Mouse (Mus musculus) kidney, adult 2 months (tissue): Measurements from ENCODE around the gene Hivep2. TPM values are rescaled to one million over a fixed set of nuclear protein-coding genes. Genes with fewer than 3 reads are reported as not detected.

Experiments used
- DNase-seq: peaks from one replicate; pipeline ENCODE4 v3.0.0; 2021
- H3K27ac ChIP-seq: fragments of 200-500 bp; 2 replicates; pipeline ENCODE4 v1.5.1; 2012; ENCODE audit warnings: low read depth, low read length, control low read depth, inconsistent platforms; ENCODE audit not compliant: insufficient read depth
- H3K27me3 ChIP-seq: fragments of 200-500 bp; replicated peaks from 2 replicates; pipeline ENCODE4 v1.6.1; 2012; ENCODE audit warnings: mild to moderate bottlenecking, moderate library complexity, low read length, inconsistent platforms; ENCODE audit not compliant: control insufficient read depth, insufficient read depth
- H3K36me3 ChIP-seq: fragments of 200-500 bp; 2 replicates; pipeline ENCODE4 v1.6.1; 2012; ENCODE audit warnings: mild to moderate bottlenecking, moderate library complexity, low read length, inconsistent platforms; ENCODE audit not compliant: control insufficient read depth, insufficient read depth
- H3K4me1 ChIP-seq: fragments of 200-500 bp; 2 replicates; pipeline ENCODE4 v1.6.1; 2011; ENCODE audit warnings: low read length; ENCODE audit not compliant: control insufficient read depth, insufficient read depth
- H3K4me3 ChIP-seq: fragments of 200-500 bp; 2 replicates; pipeline ENCODE4 v1.5.1; 2011; ENCODE audit warnings: mild to moderate bottlenecking, low read depth, low read length, control low read depth; ENCODE audit not compliant: insufficient read depth
- CTCF ChIP-seq: fragments of 200-500 bp; conservative IDR thresholded peaks from 2 replicates; pipeline ENCODE4 v1.5.1; 2011; ENCODE audit warnings: low read depth, mild to moderate bottlenecking, control low read depth, low read length, moderate library complexity, mixed read lengths; ENCODE audit not compliant: insufficient read depth, insufficient read length
- POLR2A ChIP-seq: fragments of 200-500 bp; IDR thresholded peaks from one replicate; pipeline ENCODE4 v1.6.1; 2011; ENCODE audit warnings: low read depth, low read length, control low read depth
- WGBS: fragments of 180-500 bp; shearing (Covaris S2); methylation state at CpG from one replicate; pipeline ENCODE4 v1.1.7; 2018; 5-methylcytosine and 5-hydroxymethylcytosine counted together
- polyA plus RNA-seq: library from polyadenylated mRNA; depleted of rRNA; stranded (reverse); fragments of >200 nt; gene quantifications from 2 replicates; pipeline ENCODE4 v1.2.3, GENCODE M21; 2012

Gene Hivep2
- polyA plus RNA-seq, 1 experiment = 4.9 TPM

DNA sequence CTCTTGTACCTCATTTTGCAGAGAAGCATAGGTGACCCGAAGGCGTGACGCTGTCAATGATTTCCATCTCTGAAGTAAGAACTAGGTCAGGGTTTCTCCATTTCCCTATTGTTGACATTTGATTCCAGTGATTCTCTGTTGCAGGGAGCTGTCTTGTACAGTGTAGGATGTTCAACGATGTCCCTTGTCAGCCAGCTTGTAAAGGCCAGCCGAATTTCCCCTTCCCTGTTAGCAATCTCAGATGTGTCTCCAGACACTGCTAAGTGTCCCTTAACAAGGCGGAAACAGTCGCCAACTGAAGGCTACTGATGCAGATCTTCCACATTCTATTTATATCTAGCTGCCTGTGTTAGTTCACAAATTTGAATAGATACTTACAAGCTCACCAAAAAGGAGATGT is 68.9 kb downstream of the Hivep2 start:
- Histone ChIP-seq H3K27ac (no peak overlapping the region), H3K4me3 (no peak overlapping the region), H3K4me1 (peaks cover 5% of the 10 kb centered on the region), H3K36me3 (no peaks in the 10 kb centered on the region), H3K27me3 (no peaks in the 10 kb centered on the region)
- TF ChIP-seq CTCF (no peak), POLR2A (no peak)
- 46% methylated on average over 7 of the region's 7 CpGs for WGBS
- DNase-seq = peak; percentile 46

DNA sequence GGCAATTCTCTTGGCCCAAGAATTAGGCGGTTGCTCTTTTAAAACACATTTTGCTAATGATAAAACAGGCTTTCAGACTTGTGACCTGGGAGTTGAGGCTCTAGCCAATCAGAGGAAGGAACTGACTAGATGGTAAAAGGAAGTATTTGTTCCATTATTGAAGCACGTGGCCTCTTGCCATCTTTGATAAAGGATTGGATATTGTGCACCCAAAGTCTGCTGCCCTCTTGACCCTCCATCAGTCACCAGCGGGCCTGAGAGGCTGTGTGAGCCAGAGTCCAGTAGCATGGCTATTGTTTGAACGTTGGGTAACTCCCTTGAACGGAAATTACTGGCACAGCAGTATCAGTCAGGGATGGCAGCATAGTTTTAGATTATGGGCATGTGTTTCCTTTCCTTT is 69.7 kb downstream of the Hivep2 start:
- H3K27me3 ChIP-seq = no peaks in the 10 kb centered on the region
- no peaks in the 10 kb centered on the region for H3K36me3 ChIP-seq
- H3K4me1 ChIP-seq = peaks cover 5% of the 10 kb centered on the region
- DNase-seq = peak; percentile 48
- TF ChIP-seq CTCF (no peak), POLR2A (no peak)
- no peak overlapping the region for H3K27ac ChIP-seq
- no peak overlapping the region for H3K4me3 ChIP-seq
- 54% methylated on average over 5 of the region's 5 CpGs for WGBS

DNA sequence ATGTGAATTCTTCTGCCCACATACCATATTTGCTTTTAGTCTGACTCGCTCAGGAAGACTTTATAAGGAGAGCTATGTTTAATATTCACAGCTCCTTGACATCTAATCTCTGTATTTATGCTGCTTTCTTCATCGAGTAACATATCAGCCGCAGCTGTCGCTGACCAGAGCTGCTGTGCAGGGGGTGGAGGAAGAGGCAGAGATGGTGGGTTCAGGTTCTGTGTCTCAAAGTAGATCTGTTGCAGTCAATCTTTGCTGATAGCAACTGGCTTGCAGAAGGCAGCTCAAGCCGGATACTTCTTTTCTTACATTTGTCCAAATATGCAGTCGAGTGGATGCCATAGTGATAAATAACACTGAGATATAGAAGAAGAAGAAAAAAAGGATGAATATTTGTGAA is 70.6 kb downstream of the Hivep2 start:
- no peaks in the 10 kb centered on the region for H3K27me3 ChIP-seq
- no peak overlapping the region for H3K27ac ChIP-seq
- H3K36me3 ChIP-seq = no peaks in the 10 kb centered on the region
- 94% methylated on average over 6 of the region's 6 CpGs for WGBS
- H3K4me1 ChIP-seq = peaks cover 5% of the 10 kb centered on the region
- TF ChIP-seq CTCF (no peak), POLR2A (no peak)
- no peak overlapping the region for H3K4me3 ChIP-seq
- DNase-seq = no peak

- TF ChIP-seq POLR2A (no peak), CTCF (no peak)
- no peak overlapping the region for H3K27ac ChIP-seq
- peaks cover 5% of the 10 kb centered on the region for H3K4me1 ChIP-seq
- no peak for DNase-seq
- H3K27me3 ChIP-seq = no peaks in the 10 kb centered on the region
- 79% methylated on average over 7 of the region's 7 CpGs for WGBS
- no peak overlapping the region for H3K4me3 ChIP-seq
- no peaks in the 10 kb centered on the region for H3K36me3 ChIP-seq
These were observed 72.2 kb downstream of the Hivep2 start for GRCm38 (mm10) chr10:14037977-14038489.

- Histone ChIP-seq H3K27me3 (no peaks in the 10 kb centered on the region), H3K4me3 (no peak overlapping the region), H3K36me3 (no peaks in the 10 kb centered on the region), H3K4me1 (peaks cover 7% of the 10 kb centered on the region), H3K27ac (no peak overlapping the region)
- TF ChIP-seq CTCF = no peak
- no peak for TF ChIP-seq POLR2A
- WGBS = 77% methylated on average over 9 of the region's 9 CpGs
- no peak for DNase-seq
These were observed 75.0 kb downstream of the Hivep2 start for GRCm38 (mm10) chr10:14040716-14041470.

- Histone ChIP-seq H3K36me3 (no peaks in the 10 kb centered on the region), H3K27me3 (no peaks in the 10 kb centered on the region), H3K27ac (no peak overlapping the region), H3K4me1 (peaks cover 12% of the 10 kb centered on the region), H3K4me3 (no peak overlapping the region)
- DNase-seq = no peak
- 87% methylated on average over 5 of the region's 5 CpGs for WGBS
- TF ChIP-seq CTCF = no peak
- TF ChIP-seq POLR2A = no peak
These were observed 75.7 kb downstream of the Hivep2 start for GRCm38 (mm10) chr10:14041606-14042005.

DNA sequence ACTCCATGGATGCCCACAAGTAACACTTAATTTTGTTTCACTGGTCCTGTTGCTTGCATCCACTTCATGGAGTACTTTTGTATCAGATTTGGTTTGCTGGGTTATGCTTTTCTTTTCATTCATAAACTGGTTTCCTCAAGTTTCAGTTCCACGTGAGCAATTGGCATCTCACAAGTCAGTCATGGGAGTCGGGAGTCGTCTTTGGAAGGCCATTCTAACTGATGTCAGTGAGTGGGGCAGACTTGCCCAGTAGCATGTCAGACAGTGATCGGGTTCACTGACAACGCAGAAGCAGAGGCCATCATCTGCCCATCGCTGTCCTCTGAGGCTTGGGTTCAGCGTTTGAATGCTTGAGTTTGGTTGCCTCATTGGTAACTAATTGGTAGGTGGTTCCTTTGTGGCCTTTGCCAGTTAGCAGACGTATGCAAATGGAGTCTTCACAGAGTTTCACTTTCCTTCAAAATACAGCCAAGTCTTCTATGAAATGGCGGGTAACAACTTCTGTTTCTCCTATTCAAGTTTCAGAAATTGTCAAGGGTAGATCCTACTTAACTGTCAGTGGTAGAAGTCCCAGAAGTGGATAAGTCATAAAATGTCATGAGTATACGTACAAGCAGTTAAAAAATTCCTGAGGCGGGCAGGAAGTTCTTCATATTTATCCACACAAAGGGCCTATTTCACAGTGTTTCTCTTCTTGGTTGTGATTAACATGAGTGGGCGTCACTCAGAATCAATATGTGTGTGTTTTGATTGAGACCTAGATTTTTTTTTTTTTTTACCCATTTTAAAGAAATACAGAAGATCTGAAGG is 76.9 kb downstream of the Hivep2 start:
- DNase-seq = no peak
- no peak for TF ChIP-seq POLR2A
- no peak for TF ChIP-seq CTCF
- Histone ChIP-seq H3K27ac (no peak overlapping the region), H3K27me3 (no peaks in the 10 kb centered on the region), H3K4me1 (peaks cover 16% of the 10 kb centered on the region), H3K4me3 (no peak overlapping the region), H3K36me3 (no peaks in the 10 kb centered on the region)
- WGBS = 68% methylated on average over 12 of the region's 12 CpGs
